Mouse (Mus musculus) brain, embryonic 14.5 days (tissue): ENCODE measurements around the gene Tfcp2.

Experiments
- CTCF ChIP-seq: fragments of 200-500 bp; IDR thresholded peaks from 2 replicates; pipeline ENCODE4 v1.5.1; 2012; ENCODE audit warnings: inconsistent platforms, mild to moderate bottlenecking, moderate library complexity, borderline replicate concordance; ENCODE audit not compliant: insufficient read depth, insufficient read length; ENCODE audit errors: extremely low read depth
- POLR2A ChIP-seq: fragments of 200-500 bp; IDR thresholded peaks from 2 replicates; pipeline ENCODE4 v1.6.1; 2012; ENCODE audit warnings: mild to moderate bottlenecking, inconsistent platforms, borderline replicate concordance; ENCODE audit not compliant: poor library complexity, insufficient read depth, insufficient read length, severe bottlenecking; ENCODE audit errors: extremely low read depth

- TF ChIP-seq CTCF (no peak), POLR2A (no peak)
Observed at GRCm38 (mm10) chr15:100574378-100574777, 22.6 kb upstream of the Tfcp2 start.
